Mouse (Mus musculus) kidney, adult 9 months (tissue): ENCODE results near the gene Sorcs3.

Experiments
- DNase-seq: peaks from one replicate; pipeline ENCODE4 v3.0.0; 2022

The Sorcs3 gene

GRCm38 (mm10) chr19:48404774-48405495, 199.1 kb downstream of the Sorcs3 start:
- no peak for DNase-seq

- peak; percentile 88 for DNase-seq
Observed at GRCm38 (mm10) chr19:48408221-48408620, 202.4 kb downstream of the Sorcs3 start.

- no peak for DNase-seq
Observed at GRCm38 (mm10) chr19:48411332-48411731, 205.5 kb downstream of the Sorcs3 start.

GRCm38 (mm10) chr19:48413836-48414235, 208.0 kb downstream of the Sorcs3 start:
- DNase-seq: peak; percentile 57

- no peak for DNase-seq
Observed at GRCm38 (mm10) chr19:48418356-48418755, 212.5 kb downstream of the Sorcs3 start.

GRCm38 (mm10) chr19:48429263-48429662, 223.4 kb downstream of the Sorcs3 start:
- no peak for DNase-seq

- DNase-seq: no peak
Observed at GRCm38 (mm10) chr19:48429755-48430154, 223.9 kb downstream of the Sorcs3 start.

- DNase-seq: no peak
Observed at GRCm38 (mm10) chr19:48430328-48430727, 224.5 kb downstream of the Sorcs3 start.

GRCm38 (mm10) chr19:48438450-48438849, 232.6 kb downstream of the Sorcs3 start:
- DNase-seq: no peak

- DNase-seq: peak; percentile 65
Observed at GRCm38 (mm10) chr19:48461141-48461540, 255.3 kb downstream of the Sorcs3 start.

GRCm38 (mm10) chr19:48462426-48462825, 256.6 kb downstream of the Sorcs3 start:
- no peak for DNase-seq

GRCm38 (mm10) chr19:48463494-48463893, 257.7 kb downstream of the Sorcs3 start:
- no peak for DNase-seq

- DNase-seq: no peak
Observed at GRCm38 (mm10) chr19:48467471-48467870, 261.6 kb downstream of the Sorcs3 start.

GRCm38 (mm10) chr19:48469791-48470410, 264.1 kb downstream of the Sorcs3 start:
- no peak for DNase-seq

GRCm38 (mm10) chr19:48471927-48472326, 266.1 kb downstream of the Sorcs3 start:
- DNase-seq: no peak

GRCm38 (mm10) chr19:48475784-48476410, 270.1 kb downstream of the Sorcs3 start:
- DNase-seq: no peak

- DNase-seq: no peak
Observed at GRCm38 (mm10) chr19:48478864-48479263, 273.0 kb downstream of the Sorcs3 start.

- DNase-seq: no peak
Observed at GRCm38 (mm10) chr19:48482946-48483345, 277.1 kb downstream of the Sorcs3 start.

- DNase-seq: no peak
Observed at GRCm38 (mm10) chr19:48491111-48491510, 285.3 kb downstream of the Sorcs3 start.

GRCm38 (mm10) chr19:48503896-48504620, 298.2 kb downstream of the Sorcs3 start:
- DNase-seq: peak; percentile 6

- no peak for DNase-seq
Observed at GRCm38 (mm10) chr19:48523803-48524202, 318.0 kb downstream of the Sorcs3 start.

GRCm38 (mm10) chr19:48524527-48525214, 318.8 kb downstream of the Sorcs3 start:
- DNase-seq: no peak

- no peak for DNase-seq
Observed at GRCm38 (mm10) chr19:48533582-48533981, 327.8 kb downstream of the Sorcs3 start.
